Mouse (Mus musculus): ENCODE measurements around the gene Ropn1.
"Not testable (repeated sequence)": the region's sequence is repeated elsewhere in the genome, so short reads cannot be mapped to it uniquely, and the experiment has no call there.

Ropn1 gene

GRCm38 (mm10) chr16:34691156-34691555 lies 41.4 kb downstream of the Ropn1 start:
- DNase-seq, result no peak

- no peak for DNase-seq
Observed at GRCm38 (mm10) chr16:34694477-34694876, 44.8 kb downstream of the Ropn1 start.

DNA sequence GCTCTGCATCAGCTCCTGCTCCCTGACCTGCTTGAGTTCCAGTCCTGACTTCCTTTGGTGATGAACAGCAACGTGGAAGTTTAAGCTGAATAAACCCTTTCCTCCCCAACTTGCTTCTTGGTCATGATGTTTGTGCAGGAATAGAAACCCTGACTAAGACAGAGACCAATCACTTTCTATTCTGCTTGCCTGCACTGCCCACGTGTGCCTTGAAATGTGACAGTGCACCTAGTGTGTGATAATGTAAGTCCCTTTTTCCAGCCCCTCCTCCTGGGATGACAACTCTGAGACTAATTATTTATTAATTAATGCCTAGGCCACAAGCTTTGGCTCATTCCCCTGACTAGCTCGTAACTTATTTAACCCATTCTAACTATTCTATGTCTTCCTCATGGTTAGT lies 49.0 kb downstream of the Ropn1 start:
- not testable (repeated sequence) for DNase-seq

DNA sequence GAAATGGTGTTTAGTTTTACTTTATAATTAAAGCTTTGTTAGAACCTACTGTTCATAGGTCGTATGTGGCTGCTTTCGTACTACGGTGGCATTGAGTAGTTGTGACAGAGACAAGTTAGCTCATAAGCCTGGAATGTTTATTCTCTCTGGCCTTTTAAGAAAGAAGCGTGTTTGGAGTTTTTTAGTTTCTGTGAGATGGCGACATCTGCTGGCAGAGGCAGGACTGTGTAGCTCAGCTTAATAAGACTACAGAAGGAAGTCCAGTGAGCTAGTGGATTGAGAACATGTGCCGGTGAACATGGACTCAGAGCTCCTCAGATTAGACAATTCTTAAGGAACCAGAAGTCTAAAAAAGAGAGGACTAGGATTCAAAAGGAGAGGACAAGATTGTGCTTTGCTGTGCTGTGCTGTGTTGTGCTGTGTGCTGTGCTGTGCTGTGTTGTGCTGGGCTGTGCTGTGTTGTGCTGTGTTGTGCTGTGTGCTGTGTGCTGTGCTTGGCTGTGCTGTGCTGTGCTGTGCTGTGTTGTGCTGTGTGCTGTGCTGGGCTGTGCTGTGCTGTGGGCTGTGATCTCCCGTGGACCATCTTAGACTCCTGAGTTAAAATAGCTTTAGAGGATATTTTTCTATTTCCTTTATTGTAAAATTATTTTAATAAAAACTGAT lies 50.6 kb downstream of the Ropn1 start:
- peak; percentile 91 for DNase-seq

DNA sequence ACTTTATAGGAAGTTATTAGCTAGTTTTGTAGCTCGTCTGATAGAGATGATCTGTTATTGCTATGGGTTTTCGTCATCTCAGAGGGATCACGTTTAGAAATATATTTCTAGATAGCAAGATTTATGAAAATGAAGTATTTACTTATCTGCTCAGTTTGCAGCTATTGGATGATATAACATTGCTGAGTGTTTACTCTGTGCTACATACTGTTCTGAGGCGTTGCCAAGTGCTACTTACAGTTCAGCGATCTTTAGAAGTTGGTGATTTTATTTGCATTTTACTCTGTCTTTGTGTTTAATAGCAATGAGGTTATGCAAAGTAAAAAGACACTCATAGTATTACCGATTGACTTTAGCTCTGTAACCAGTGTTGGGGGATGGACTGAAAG lies 51.1 kb downstream of the Ropn1 start:
- no peak for DNase-seq

- no peak for DNase-seq
Observed at GRCm38 (mm10) chr16:34706019-34706418, 56.3 kb downstream of the Ropn1 start.

DNA sequence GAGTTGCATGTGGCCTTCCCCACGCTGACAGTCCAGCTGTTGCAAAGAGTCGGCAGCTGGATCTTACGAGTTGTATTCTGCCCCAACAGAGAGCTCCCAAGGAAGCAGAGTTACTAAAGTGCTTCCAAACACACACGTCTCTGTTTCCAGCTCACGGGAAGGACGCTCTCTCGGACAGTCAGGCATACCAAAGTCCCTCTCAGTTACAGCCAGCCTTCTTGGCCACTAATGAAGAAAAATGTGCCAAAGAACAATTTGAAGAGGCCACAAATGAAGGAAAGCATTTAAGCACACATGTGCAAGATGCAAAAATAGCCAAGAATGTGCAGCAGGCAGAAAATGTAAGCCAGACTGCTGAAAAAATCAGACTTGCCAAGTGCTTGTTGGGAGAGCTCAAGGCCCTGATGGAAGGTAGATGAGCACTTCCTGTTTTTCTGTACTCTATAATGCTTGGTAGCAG lies 56.8 kb downstream of the Ropn1 start:
- peak; percentile 95 for DNase-seq

DNA sequence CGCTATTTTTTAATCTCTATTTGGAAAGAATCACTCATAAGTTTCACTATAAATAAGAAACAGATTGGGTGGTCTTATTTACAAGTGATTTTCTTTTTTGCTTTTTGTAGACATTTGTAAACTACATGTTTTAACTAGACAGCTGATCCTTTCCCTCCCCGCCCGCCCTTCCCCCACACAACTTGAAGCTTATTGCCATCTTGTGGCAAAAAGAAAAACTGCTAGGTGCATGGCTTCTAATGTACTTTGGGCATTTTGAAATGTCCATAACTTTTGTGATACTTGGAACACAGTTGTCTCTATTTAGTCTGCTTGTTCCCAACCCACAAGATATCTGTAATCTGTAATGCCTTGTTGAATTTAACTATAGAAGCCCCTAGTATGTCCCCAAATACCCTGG lies 61.8 kb downstream of the Ropn1 start:
- no peak for DNase-seq

DNA sequence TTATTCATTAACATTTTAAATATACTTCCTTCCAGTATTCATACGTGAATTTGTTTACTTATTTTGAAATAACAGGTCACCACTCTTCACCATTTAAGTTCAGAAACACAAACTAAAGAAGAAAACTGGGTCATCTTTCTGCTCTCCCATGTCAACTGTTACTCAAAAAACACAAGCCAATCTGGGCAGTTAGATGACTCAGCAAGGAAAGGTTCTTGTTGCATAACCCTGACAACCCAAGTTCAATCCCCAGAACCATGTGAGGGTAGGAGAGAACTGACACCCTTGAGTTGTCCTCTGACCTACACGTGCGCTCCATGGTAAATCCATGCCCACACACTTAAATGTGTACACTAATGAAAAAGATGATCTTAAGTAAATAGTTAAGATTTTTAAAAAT lies 75.4 kb downstream of the Ropn1 start:
- peak; percentile 16 for DNase-seq

All from heart, adult 11 months (tissue).